In the genomic region with DNA sequence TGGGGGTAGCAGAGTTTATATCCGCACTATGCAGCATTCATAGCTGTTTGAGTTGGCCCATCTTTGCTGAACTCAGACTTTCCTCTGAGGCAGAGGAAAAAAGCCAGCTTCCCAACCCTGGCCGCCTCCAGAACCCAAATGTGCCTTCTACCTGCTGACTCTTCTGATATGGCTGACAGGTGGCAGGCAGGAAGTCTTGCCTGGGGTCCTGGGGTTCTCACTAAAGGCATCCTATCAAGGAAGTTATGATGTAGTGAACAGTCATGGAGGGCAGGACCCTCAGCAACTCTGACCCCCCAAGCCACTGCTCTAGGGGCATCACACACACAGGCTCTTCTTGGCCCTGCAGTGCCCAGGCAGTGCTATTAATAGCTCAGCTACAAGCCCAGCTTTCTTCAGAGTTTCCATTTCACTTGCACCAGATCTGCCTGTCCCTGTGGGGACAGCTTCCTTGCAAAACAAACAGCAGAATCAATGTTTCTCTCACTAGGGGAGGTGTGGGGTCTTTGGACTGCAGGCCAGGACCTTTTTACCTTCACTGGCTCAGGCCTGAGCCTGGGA, we compare ENCODE assay signal across 15 mouse cellular contexts.
DNase-seq lines count a peak whose midpoint lies in the region; ATAC-seq and TF ChIP-seq lines count a peak whose summit lies in the region.
"Had no signal": no experiment of that assay in that cellular context is flagged by ENCODE, and none has a peak within 500 bp of the region (broad histone marks: within the 10 kb centered on the region; RNA-seq: fewer than 3 reads in every experiment).

No protein-coding gene starts in this region.

- peak overlapping the region; percentile 64 for H3K27ac ChIP-seq in heart, adult 2 months
- peak overlapping the region; percentile 44 for H3K27ac ChIP-seq in left cerebral cortex, adult 2 months
- peak overlapping the region; percentile 35; the same call in 1 of the 2 replicates for H3K27ac ChIP-seq in limb, embryonic 14.5 days (replicated peaks; ENCODE audit: low read depth, low read length)
- H3K27ac ChIP-seq: embryonic facial prominence, embryonic 12.5 days had no signal

- TF ChIP-seq CTCF in heart, adult 2 months (IDR thresholded peaks at IDR 0.05), result no peak
- TF ChIP-seq CTCF in left cerebral cortex, adult 2 months (IDR thresholded peaks at IDR 0.05), result no peak

- 59% methylated on average over 2 of the region's 2 CpGs for WGBS in heart, adult 2 months
- 75% methylated on average over 2 of the region's 2 CpGs for WGBS in limb, embryonic 14.5 days

- H3K79me2 ChIP-seq in heart, adult 2 months (replicated peaks; ENCODE audit: control insufficient read depth, insufficient read depth, low read length), result no peaks in the 10 kb centered on the region

- H3K4me3 ChIP-seq in heart, adult 2 months, result no peak overlapping the region
- H3K4me3 ChIP-seq in left cerebral cortex, adult 2 months, result no peak overlapping the region
- no peak overlapping the region for H3K4me3 ChIP-seq in limb, embryonic 14.5 days (replicated peaks; ENCODE audit: low read length)
- H3K4me3 ChIP-seq: embryonic facial prominence, embryonic 12.5 days had no signal

- no peaks in the 10 kb centered on the region for H3K36me3 ChIP-seq in heart, adult 2 months (ENCODE audit: control insufficient read depth, insufficient read depth, low read length)
- no peaks in the 10 kb centered on the region for H3K36me3 ChIP-seq in limb, embryonic 14.5 days (ENCODE audit: control insufficient read depth, insufficient read depth, low read length)
- H3K36me3 ChIP-seq: embryonic facial prominence, embryonic 12.5 days had no signal

- no peak for TF ChIP-seq EP300 in heart, adult 2 months (IDR thresholded peaks at IDR 0.05; ENCODE audit: insufficient read depth, low read depth, low read length)

- ATAC-seq in limb, embryonic 14.5 days (ENCODE audit: low FRiP score, low read depth), result no peak

- no peak for TF ChIP-seq POLR2A in heart, adult 2 months (IDR thresholded peaks at IDR 0.05; ENCODE audit: insufficient read depth, low read depth, low read length)
- no peak for TF ChIP-seq POLR2A in limb, embryonic 14.5 days (IDR thresholded peaks at IDR 0.05; ENCODE audit: borderline replicate concordance, extremely low read depth, insufficient read depth, insufficient read length)

- peaks cover 6% of the 10 kb centered on the region for H3K4me1 ChIP-seq in heart, adult 2 months (ENCODE audit: control insufficient read depth, insufficient read depth, low read length)
- peaks cover 71% of the 10 kb centered on the region for H3K4me1 ChIP-seq in limb, embryonic 14.5 days (ENCODE audit: control insufficient read depth, insufficient read depth, low read length)

- H3K4me2 ChIP-seq in limb, embryonic 14.5 days (replicated peaks; ENCODE audit: low read depth, low read length, severe bottlenecking), result no peak overlapping the region
- H3K4me2 ChIP-seq: embryonic facial prominence, embryonic 12.5 days; liver, embryonic 11.5 days; lung, embryonic 14.5 days had no signal

- H3K9ac ChIP-seq in heart, adult 2 months (ENCODE audit: low read depth, low read length), result no peak overlapping the region
- H3K9ac ChIP-seq in limb, embryonic 14.5 days (ENCODE audit: low read depth, low read length, severe bottlenecking), result no peak overlapping the region
- H3K9ac ChIP-seq: embryonic facial prominence, embryonic 12.5 days; lung, embryonic 14.5 days had no signal

- peak; percentile 32 for DNase-seq in cerebellum, adult 9-10 months
- DNase-seq in cerebellum, postnatal 10 days, result no peak
- peak in 1 of 2 experiments; percentile 31 for DNase-seq in heart, adult 2 months
- DNase-seq in heart, adult 9 months (ENCODE audit: low spot score in 2 of 2), result no peak
- DNase-seq in left cerebral cortex, adult 2 months (ENCODE audit: extremely low spot score in 1 of 2, low spot score in 2 of 2), result no peak
- DNase-seq in left cerebral cortex, postnatal 25 days (ENCODE audit: low spot score in 2 of 2), result no peak
- no peak for DNase-seq in limb, embryonic 14.5 days (ENCODE audit: low spot score)
- no peak for DNase-seq in spleen, adult 18-20 months
- DNase-seq: adrenal gland, postnatal 36 days; kidney, adult 18-20 months; lung, embryonic 14.5 days; thymus, postnatal 36 days had no signal

- H3K27me3 ChIP-seq in heart, adult 2 months (ENCODE audit: control insufficient read depth, insufficient read depth, low read length), result no peaks in the 10 kb centered on the region
- no peaks in the 10 kb centered on the region for H3K27me3 ChIP-seq in limb, embryonic 14.5 days (ENCODE audit: control insufficient read depth, insufficient read depth, low read length)
- H3K27me3 ChIP-seq: CH12.LX; embryonic facial prominence, embryonic 12.5 days had no signal

- no peaks in the 10 kb centered on the region for H3K9me3 ChIP-seq in limb, embryonic 14.5 days (ENCODE audit: control insufficient read depth, low read length)
- H3K9me3 ChIP-seq: embryonic facial prominence, embryonic 12.5 days had no signal

- intact Hi-C loops in heart, adult 2 months (cut with DNase I), result no loop called here
- intact Hi-C loops in left cerebral cortex, adult 2 months (cut with DNase I), result no loop called here
- intact Hi-C loops in left cerebral cortex, postnatal 25 days (cut with DNase I), result no loop called here
